Mouse (Mus musculus): Measurements from ENCODE around the gene Celf3.

Gene Celf3

GRCm38 (mm10) chr3:94477981-94478422, at the start of gene Celf3:
TSS of gene Celf3 (plus strand) at chr3:94478295.
- no peak for DNase-seq

DNA sequence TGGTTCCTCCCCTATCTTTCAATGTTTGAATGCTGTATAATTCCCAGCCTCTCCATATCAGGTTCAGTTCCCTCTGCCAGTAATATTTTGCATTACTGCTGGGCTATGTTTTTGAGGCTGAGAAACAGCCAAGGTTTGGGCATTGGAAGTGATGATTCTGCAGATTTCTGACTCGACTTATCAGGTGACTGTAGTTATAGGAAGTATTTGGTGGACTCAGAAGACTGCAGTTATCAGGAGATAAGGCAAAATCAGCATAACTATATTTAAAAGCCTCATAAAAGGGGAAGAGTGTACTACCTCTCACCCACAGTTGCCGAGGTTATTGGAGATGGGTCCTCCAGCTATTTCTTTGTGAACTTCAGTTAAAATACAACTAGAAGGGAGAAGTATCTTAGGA, 47.1 kb upstream of the Celf3 start:
- DNase-seq, result no peak

GRCm38 (mm10) chr3:94434305-94434704, 43.8 kb upstream of the Celf3 start:
- no peak for DNase-seq

- no peak for DNase-seq
Observed at GRCm38 (mm10) chr3:94436420-94436819, 41.7 kb upstream of the Celf3 start.

GRCm38 (mm10) chr3:94441182-94441581, 36.9 kb upstream of the Celf3 start:
- DNase-seq, result no peak

DNA sequence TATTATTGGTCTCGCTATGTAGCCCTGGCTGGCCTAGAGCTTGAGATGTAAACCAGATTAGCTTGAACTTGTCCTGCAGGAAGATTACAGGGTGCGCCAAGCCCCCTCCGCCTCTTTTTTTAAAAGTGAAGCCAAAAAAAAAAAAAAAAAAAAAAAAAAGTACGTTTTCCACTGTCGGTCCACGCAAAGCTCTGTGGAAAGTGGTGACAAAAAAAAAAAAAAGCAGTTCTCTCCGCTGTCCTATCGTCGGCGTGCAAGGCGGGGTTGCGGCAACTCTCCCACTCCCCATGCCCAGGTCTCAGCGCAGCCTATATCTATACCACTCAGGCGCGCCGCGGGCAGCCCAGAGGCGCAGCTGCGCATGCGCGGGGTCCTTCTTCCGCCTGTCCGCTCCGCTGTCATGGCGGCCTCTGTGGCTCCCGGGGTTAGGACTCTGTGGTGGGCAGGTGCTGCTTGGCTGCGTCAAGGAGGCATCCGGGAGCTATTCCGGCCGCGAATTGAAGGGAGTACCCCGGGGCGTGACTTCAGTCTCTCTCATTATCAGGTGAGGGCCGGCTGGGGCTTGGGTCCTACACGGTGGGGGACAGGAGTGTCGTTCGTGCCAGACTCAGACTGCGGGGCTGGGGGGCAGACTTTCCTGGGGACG, 35.0 kb upstream of the Celf3 start, which contains the start of gene Mrpl9:
Gene Mrpl9 (plus strand): TSS at position 368 of the 646 bp plus-strand sequence.
- DNase-seq, result peak; percentile 89 to 94

- DNase-seq, result no peak
Observed at GRCm38 (mm10) chr3:94443597-94443964, 34.5 kb upstream of the Celf3 start, which contains the start of gene Oaz3. TSS of gene Oaz3 (minus strand) at chr3:94443915.

DNA sequence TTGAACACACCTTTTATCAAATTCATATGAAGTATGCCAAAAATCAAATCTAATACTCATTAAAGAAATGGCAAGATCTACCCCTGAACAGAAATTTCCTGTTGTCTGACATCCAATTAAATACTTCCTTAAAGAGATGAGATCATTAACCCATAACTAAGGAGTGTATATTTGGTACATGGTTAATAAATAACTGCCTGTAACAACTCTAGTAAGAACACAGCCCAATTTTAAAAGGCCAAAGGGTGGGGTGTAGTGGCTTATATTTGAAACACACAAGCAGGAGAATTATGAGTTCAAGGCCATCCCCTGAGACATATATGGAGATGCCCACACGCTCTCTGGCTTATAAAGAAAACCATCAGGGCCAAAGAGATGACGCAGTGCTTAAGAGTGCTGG, 28.7 kb upstream of the Celf3 start:
- no peak for DNase-seq

DNA sequence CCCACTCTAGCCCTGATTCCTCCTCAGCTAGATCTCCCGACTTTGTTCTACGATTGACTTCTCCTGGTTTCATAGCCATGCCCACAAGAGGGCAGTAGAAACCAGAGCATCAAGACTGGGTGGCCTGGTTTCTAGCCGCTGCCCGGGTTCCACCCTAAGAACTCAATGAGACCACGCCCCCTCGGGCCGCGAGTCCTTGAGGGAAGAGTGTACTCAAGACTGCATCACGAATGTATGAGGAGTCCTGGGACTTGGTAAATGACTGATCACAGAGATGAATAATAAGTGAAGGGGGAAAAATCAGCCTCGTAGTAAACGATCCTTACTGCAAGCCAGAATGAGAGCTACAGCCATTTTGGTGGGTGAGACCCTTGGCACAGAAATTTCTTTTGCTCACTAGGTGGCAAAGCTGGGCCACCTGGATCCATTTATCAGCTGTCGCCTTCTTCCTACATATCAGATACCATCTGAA, 21.5 kb upstream of the Celf3 start:
- DNase-seq, result peak; percentile 35 to 60

- no peak for DNase-seq
Observed at GRCm38 (mm10) chr3:94457055-94457454, 21.0 kb upstream of the Celf3 start.

DNA sequence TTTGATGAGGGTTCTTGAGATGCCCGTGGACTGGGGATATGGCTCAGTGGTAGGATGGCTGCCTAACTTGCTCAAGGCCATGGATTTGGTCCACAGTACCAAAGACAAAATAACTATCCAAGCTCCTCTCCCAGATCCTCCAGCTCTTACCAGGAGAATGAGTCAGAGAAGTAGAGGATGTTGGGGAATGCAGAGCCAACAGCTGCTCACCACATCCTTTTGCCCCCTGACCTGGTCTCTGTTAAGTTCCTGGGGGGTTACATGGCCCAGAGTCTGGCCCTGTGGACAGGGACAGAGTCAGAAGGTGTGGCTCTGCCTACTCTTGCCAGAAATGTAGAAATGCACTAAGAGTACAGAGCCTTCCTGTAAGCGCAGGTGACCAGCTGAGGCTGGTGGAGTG, 18.3 kb upstream of the Celf3 start:
- DNase-seq, result no peak

DNA sequence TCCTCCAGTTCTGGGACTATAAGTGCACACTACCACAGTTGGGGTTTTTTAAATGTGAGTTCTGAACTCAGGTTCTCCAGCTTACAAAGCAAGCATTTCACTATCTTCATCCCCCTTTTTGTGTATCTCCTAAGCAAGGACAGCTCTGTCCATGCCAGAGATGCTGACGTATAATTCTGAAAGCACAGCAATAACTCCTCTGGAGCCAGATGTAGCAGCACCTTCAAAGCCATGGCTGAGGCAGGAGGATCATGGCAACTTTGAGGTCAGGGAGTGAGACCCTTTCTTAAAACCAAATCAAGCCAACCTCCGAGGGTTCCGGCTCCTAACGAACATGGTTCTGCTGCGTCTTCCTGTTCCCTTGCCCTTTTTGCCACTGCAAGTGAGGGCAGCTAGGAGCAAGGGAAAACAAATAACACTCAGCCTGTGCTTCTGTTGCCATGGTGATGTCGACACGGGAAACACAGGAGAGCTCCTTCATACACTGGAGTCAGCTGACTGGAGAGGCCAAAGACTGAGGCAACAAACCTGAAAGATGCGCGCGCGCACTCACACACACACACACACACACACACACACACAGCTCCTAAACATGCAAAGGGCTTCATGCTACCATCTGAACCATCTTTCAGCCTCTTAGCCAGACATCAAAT, 14.0 kb upstream of the Celf3 start:
- no peak for DNase-seq

DNA sequence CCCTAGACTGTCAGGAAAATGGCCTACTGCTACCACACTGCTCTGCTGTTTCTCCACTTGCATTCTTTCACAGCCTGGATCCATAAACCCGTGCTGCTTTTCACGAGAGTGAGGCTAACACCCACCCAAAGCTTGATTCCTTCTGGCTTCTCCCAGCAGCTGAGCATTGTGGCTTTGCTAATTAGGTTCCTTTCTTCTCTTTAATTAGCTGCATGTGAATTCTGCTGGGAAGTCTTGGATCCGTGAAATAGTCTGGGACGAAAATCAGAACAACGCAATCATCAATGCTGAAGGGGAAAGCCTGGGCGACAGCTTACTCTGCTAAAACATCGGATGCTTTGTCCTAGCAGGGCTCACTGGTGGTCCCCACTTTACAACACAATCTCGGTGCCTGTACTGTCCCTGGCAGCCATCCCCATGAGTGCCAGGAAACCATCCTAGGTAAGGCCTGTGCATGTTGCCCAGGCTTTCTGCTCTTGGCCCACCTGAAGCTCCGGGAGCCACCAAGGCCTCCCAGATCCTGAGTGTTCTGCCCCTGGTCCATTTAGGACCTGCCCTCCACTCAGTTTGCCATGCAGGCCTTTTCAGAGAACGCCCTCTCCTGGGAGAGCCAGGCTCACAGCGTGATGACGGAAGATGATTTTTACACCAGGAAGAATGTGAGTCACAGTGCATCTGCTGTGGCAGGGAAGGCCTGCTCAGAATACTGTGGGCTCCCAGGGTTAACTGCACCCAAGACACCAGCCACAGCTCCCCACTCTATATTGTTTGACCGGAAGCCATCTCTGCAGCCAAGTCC, 12.3 kb upstream of the Celf3 start:
- DNase-seq, result no peak

GRCm38 (mm10) chr3:94468931-94469330, 9.2 kb upstream of the Celf3 start:
- DNase-seq, result no peak

- no peak for DNase-seq
Observed at GRCm38 (mm10) chr3:94472447-94473114, 5.5 kb upstream of the Celf3 start.

GRCm38 (mm10) chr3:94473115-94473505, 5.0 kb upstream of the Celf3 start:
- DNase-seq, result no peak

DNA sequence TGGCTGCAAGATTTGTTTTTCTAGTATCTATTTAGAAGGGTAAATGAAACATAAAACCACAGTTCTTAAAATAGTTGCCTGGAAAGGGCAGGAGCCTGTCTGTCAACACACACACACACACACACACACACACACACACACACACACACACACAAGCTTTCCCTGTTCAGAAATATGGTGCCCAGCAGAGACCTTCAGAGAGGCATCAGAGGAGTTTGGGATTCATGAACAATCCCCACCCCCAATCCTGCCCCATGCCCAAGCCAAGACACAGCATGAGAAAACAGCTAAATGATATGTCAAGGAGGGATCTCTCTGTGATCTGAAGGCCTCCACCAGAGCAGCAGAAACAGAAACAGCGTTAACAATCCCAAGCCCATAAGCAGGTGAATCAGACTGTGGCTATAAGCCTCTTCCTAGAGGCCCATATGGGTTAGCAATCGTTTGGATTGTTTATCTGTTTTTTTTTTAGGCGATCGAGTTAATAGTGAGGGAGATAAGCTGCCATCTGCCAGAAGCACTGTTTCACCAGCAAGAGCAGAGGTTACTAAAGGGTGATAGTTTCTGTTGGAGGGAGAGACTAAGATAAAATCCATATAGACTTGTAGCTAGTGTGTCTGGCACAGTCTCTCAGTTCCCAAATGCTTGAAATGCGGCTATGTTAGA, 4.4 kb upstream of the Celf3 start:
- no peak for DNase-seq

DNA sequence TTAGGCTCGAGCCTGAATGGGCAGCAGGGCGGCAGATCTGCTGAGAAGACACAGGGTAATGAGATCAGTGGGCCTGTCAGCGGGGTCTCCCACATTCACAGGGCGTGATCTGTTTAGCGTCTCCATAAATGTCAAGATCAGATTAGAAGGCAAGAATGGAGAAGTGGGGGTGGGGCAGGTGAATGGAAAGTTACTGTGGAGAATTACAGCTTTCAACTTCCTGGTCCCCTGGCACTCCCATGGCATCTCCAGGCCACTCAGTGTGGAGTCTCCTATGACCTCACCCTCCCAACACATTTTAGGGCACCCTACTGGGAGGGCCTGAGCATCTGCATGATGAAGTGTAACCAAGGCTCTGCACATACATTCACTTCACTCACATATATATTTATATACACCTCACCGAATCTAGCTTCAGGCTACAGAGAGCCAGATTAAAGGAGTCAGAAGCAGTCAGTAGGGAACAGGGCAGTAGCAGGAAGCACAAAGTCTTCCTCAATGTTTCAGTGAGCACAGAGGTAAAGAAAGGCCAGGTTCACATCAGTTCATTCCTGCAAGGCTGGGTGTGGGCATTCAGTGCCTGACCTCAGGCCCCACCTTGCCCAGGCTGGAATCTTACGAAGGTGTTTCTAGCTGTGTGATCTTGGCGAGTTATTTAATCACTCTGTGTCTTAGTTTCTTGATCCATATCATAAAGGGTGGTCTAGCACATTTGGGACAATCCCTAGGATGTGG, 1.6 kb upstream of the Celf3 start:
- DNase-seq, result no peak

- DNase-seq, result no peak
Observed at GRCm38 (mm10) chr3:94477444-94477843, 651 bp upstream of the Celf3 start.

DNA sequence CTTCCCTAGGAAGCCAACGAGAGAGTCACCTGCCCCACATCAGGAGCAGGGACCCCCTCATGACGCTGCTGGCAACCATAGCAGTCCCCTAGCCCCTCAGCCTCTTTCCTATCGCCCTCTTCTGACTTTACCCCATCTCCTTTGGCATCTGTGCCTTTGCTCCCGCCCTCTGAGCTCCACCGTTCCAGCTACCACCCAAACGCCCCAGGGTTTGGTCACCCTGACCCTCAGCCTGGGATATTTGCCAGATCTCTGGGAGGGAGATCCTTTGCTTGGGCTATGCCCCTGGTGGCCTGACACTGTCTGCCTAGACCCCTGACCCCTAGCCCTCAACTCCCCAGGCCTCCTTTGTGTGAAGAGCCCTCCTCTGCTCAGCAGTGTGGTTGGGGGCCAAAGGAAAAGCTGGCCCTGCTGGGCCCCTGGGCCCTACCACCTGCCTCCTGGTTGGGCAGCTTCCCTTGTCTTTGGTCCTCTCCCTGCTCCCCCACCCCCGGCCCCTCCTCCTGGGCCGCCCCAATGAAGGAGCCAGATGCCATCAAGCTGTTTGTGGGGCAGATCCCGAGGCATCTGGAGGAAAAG, 585 bp downstream of the Celf3 start:
- no peak for DNase-seq

DNA sequence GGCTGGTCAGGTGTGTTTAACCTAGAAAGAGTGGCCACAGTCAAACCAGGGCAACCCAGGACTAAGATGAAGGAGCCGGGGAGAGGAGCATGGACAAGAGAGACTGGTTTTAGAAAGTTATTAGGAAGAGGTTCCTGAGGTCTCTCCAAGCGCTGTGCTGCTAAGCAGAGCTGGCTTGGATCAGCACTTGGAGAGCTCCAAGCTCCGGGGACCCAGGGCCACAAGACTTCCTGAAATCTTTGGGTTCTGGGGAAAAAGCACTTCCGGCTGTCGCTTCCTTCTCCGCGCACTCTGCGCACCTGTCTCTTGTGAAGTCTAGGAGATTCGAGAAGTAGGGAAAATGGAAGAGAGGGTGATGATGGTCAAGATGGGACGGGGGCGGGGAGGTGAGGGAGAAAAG, 1.5 kb downstream of the Celf3 start:
- no peak for DNase-seq

All from spleen, adult 18-20 months (tissue).